Mouse (Mus musculus) Patski (cell line): ENCODE measurements at regions not wholly inside any gene's neighbourhood (a gene's known extent, or its start where the extent isn't known, plus 50 kb on each side); places are given as distances from the start of the nearest gene placed in this dataset.

Source experiments
- ATAC-seq: fragments of 100-300 bp; one replicate; pipeline ENCODE4 v1.8.0; 2021
- CTCF ChIA-PET: fragments of 350-600 bp; sonication (Branson Sonifier 250); formaldehyde crosslinking; loops from one replicate; lab custom pipeline; 2022; ENCODE audit warnings: inconsistent platforms; lab: Charles Lee
- POLR2A ChIA-PET: fragments of 350-600 bp; sonication (Branson Sonifier 250); formaldehyde crosslinking; loops from one replicate; lab custom pipeline; 2022; ENCODE audit warnings: antibody characterized with exemption, inconsistent platforms; lab: Charles Lee
- DNase-seq: peaks from one replicate; pipeline ENCODE4 v3.0.0-alpha.2; 2011; ENCODE audit warnings: low read depth, low spot score
- H3K27me3 ChIP-seq: fragments of 371-371 bp; one replicate; pipeline ENCODE4 v1.5.1; 2021
- CTCF ChIP-seq: fragments of 100-300 bp; IDR thresholded peaks from one replicate; pipeline ENCODE4 v1.5.1; 2021
- in situ Hi-C: fragments of 300-500 bp; cut with MboI; formaldehyde crosslinking; loops from 3 replicates; pipeline ENCODE4 v1.11.1; 2018; ENCODE audit warnings: low pct_unique_long_range_greater_than_20kb, mixed read lengths

- H3K27me3 ChIP-seq, result no peaks in the 10 kb centered on the region
- ATAC-seq (no peak), DNase-seq (no peak)
- CTCF ChIA-PET, result interaction anchor here (0.9 to 3.2 kb wide), 2 partner anchors 12 to 26 kb away, joined by 3 to 7 read pairs; no protein-coding TSS in a partner anchor
- POLR2A ChIA-PET, result interaction anchor here (0.6 to 0.9 kb wide), 2 partner anchors 11 to 125 kb away, joined by 3 read pairs; no protein-coding TSS in a partner anchor
- in situ Hi-C loops, result no loop called here
- TF ChIP-seq CTCF, result no peak
These were observed 126.1 kb upstream of the Cops8 start for GRCm38 (mm10) chr1:90476556-90477243.

GRCm38 (mm10) chr1:90478839-90479238 is 123.9 kb upstream of the Cops8 start:
- ChIA-PET POLR2A (no interaction called here), CTCF (interaction anchor here (3.2 kb wide), 1 partner anchor 9 kb away, joined by 7 read pairs; no protein-coding TSS in a partner anchor)
- DNase-seq (no peak), ATAC-seq (no peak)
- no peak for TF ChIP-seq CTCF
- no peaks in the 10 kb centered on the region for H3K27me3 ChIP-seq
- in situ Hi-C loops, result no loop called here

- no peaks in the 10 kb centered on the region for H3K27me3 ChIP-seq
- in situ Hi-C loops, result no loop called here
- ATAC-seq, result no peak
- POLR2A ChIA-PET, result interaction anchor here (1.1 kb wide), 1 partner anchor 11 kb away, joined by 3 read pairs; no protein-coding TSS in a partner anchor
- CTCF ChIA-PET, result interaction anchor here (0.8 kb wide), 1 partner anchor 32 kb away, joined by 3 read pairs; no protein-coding TSS in a partner anchor
- no peak for DNase-seq
- TF ChIP-seq CTCF, result no peak
These were observed 121.5 kb upstream of the Cops8 start for GRCm38 (mm10) chr1:90481247-90481646.

GRCm38 (mm10) chr1:90481708-90482107 is 121.1 kb upstream of the Cops8 start:
- DNase-seq, result no peak
- no peak for TF ChIP-seq CTCF
- in situ Hi-C loops, result no loop called here
- ChIA-PET POLR2A (interaction anchor here (1.1 kb wide), 1 partner anchor 11 kb away, joined by 3 read pairs; no protein-coding TSS in a partner anchor), CTCF (interaction anchor here (0.8 to 1.8 kb wide), 2 partner anchors 13 to 32 kb away, joined by 3 to 4 read pairs; no protein-coding TSS in a partner anchor)
- ATAC-seq, result no peak
- H3K27me3 ChIP-seq, result no peaks in the 10 kb centered on the region

DNA sequence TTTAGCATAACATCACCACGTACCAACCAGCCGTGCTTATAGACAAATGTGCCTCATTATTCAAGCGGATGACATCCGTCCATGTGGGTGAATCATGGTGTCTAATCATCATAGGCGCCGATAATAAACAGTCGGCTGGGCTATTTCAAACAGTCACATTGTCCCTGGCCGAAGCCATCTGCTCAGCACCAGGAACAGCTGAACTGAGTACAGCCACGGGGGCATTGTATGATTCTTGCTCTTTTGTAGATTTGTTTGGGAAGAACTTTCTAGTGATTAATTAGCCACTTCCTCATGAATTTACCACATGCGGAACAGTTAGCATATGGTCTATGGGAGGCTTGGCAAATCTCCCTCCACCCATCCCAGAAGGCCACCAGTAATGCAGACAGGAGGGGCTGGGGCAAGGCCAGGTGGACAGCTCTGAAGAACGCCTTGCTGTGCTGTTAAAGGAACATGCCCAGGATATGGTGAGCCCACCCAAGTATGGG is 116.4 kb upstream of the Cops8 start:
- DNase-seq, result no peak
- POLR2A ChIA-PET, result interaction anchor here (0.6 kb wide), 1 partner anchor 108 kb away, joined by 4 read pairs; no protein-coding TSS in a partner anchor
- H3K27me3 ChIP-seq, result no peaks in the 10 kb centered on the region
- no peak for TF ChIP-seq CTCF
- in situ Hi-C loops, result no loop called here
- CTCF ChIA-PET, result no interaction called here
- no peak for ATAC-seq

GRCm38 (mm10) chr1:90487886-90488285 is 114.9 kb upstream of the Cops8 start:
- DNase-seq (no peak), ATAC-seq (no peak)
- CTCF ChIA-PET, result interaction anchor here (1.3 to 2.0 kb wide), 3 partner anchors 9 to 22 kb away, joined by 3 to 7 read pairs (median 3); no protein-coding TSS in a partner anchor
- POLR2A ChIA-PET, result interaction anchor here (1.0 to 1.3 kb wide), 2 partner anchors 11 kb away, joined by 3 read pairs; no protein-coding TSS in a partner anchor
- TF ChIP-seq CTCF, result no peak
- in situ Hi-C loops, result no loop called here
- H3K27me3 ChIP-seq, result no peaks in the 10 kb centered on the region

GRCm38 (mm10) chr1:90488991-90489390 is 113.8 kb upstream of the Cops8 start:
- CTCF ChIA-PET, result interaction anchor here (1.3 to 2.0 kb wide), 2 partner anchors 10 to 21 kb away, joined by 3 to 7 read pairs; no protein-coding TSS in a partner anchor
- ATAC-seq (no peak), DNase-seq (no peak)
- in situ Hi-C loops, result no loop called here
- H3K27me3 ChIP-seq, result no peaks in the 10 kb centered on the region
- POLR2A ChIA-PET, result interaction anchor here (1.0 kb wide), 1 partner anchor 10 kb away, joined by 3 read pairs; no protein-coding TSS in a partner anchor
- TF ChIP-seq CTCF, result no peak

DNA sequence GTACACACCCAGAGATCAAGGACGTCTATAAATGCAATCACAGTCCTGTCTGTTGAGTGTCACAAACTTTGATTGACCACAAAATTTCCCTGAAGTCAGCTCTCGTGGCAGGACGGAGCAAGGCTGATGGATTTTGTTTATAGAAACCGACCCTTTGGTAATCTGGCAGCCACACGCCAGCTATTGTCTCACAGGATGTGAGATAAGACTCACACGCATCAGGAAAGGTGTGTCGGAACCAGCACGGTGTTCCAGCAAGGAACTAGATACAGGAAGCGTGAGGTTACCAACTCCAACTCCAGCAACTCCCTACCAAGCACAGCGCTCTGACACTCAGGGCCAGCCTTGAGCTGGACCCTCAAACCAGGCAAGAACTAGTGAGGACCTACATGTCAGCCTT is 112.4 kb upstream of the Cops8 start:
- no peaks in the 10 kb centered on the region for H3K27me3 ChIP-seq
- CTCF ChIA-PET, result no interaction called here
- POLR2A ChIA-PET, result no interaction called here
- DNase-seq, result no peak
- ATAC-seq, result no peak
- in situ Hi-C loops, result no loop called here
- no peak for TF ChIP-seq CTCF

DNA sequence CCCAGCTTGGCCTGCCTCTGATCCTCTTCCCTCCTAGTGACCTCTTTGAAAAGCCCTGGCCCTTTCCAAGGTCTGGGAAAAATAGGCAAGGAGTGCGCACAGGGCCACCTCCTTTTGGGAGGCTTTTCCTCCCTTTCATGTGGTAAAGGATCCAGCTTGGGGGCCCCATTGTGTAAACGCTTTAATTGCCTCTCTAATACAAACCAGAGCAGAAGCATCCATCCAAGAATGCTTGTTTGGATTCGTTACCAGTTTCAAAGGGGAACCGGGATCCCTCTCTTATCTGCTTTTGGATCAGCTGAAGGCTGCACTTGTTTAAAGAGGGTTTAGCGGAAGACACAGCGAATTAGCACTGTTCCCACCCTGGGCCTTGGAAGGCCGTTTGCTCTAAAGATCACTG is 109.3 kb upstream of the Cops8 start:
- in situ Hi-C loops, result no loop called here
- ATAC-seq (no peak), DNase-seq (no peak)
- no peaks in the 10 kb centered on the region for H3K27me3 ChIP-seq
- POLR2A ChIA-PET, result no interaction called here
- CTCF ChIA-PET, result no interaction called here
- TF ChIP-seq CTCF, result no peak

DNA sequence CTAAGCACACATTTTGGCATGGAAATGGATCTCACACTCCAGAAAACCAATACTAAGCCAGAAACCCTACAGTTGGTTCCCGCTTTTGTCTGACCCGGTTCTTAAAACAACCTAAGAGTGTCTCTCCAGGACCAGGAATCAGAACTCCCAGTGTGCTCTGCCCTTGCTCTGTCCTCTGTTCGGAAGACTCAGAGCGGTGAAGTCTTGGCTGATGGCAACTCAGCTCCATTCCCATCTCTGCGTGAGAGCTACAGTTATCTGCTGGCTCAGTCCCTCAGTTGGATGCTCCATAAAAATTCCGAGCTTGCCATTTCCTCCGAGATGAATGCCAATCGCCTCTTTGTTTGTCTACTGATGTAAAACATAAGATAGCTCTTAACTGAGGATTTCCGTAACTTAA is 107.6 kb upstream of the Cops8 start:
- POLR2A ChIA-PET, result no interaction called here
- DNase-seq, result no peak
- no peak for TF ChIP-seq CTCF

DNA sequence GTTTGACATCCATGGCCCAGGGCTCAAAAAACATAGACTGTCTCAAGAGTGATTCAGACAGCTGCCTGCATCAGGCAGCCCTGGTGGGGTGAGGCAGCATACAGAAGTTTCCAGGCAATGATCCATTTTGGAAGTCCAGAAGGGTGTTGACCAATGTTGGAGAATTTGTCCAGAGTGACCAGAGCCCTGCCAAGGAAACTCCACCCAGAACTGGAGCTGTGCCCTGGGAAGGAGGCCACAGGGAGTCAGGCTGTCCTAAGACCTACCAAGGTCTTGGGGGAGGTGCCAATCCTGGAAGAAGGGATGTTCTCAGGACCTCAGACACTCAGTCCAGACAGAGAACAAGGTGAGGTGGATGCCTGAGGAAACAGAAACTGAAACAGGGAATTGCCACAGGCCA is 105.2 kb upstream of the Cops8 start:
- no peaks in the 10 kb centered on the region for H3K27me3 ChIP-seq
- in situ Hi-C loops, result no loop called here
- ChIA-PET POLR2A (no interaction called here), CTCF (no interaction called here)
- no peak for ATAC-seq
- no peak for DNase-seq
- TF ChIP-seq CTCF, result no peak

More for the DNA sequence above, 107.6 kb upstream of the Cops8 start:
- CTCF ChIA-PET, result interaction anchor here (0.8 kb wide), 1 partner anchor 12 kb away, joined by 4 read pairs; no protein-coding TSS in a partner anchor
- in situ Hi-C loops, result no loop called here
- ATAC-seq, result no peak
- H3K27me3 ChIP-seq, result no peaks in the 10 kb centered on the region
